Mouse (Mus musculus): ENCODE measurements around the gene Chrm3. TPM values are rescaled to one million over a fixed set of nuclear protein-coding genes. Genes with fewer than 3 reads are reported as not detected.

The Chrm3 gene
- polyA plus RNA-seq, 1 experiment = 2.6 TPM

DNA sequence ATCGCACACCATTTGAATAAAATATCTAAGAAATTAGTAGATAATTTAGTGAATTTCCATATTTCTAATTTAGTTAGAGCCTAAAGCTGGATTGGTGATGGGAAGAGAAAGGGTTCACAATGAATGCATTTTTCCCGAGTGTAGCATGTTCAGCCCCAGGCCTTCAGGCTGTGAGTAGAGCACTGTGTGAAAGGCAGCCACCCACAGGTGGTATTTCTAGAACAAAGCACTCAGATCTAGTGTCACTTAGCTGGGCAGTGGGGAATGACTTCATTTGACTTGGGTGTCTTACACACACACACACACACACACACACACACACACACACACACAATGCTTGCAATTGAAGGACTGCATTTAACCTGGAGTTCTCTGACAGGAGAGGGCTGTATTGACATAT, 337.5 kb downstream of the Chrm3 start:
- Histone ChIP-seq H3K4me1 (ENCODE audit: control insufficient read depth, insufficient read depth, insufficient read length, low read length) (no peaks in the 10 kb centered on the region), H3K36me3 (ENCODE audit: control insufficient read depth, insufficient read depth, low read length) (no peaks in the 10 kb centered on the region), H3K27me3 (ENCODE audit: control insufficient read depth, insufficient read depth, low read length) (no peaks in the 10 kb centered on the region), H3K4me3 (ENCODE audit: low read depth, low read length) (no peak overlapping the region), H3K27ac (ENCODE audit: insufficient read depth, low read depth, low read length) (no peak overlapping the region)
- 84% methylated on average over 2 of the region's 2 CpGs for WGBS
- TF ChIP-seq CTCF (IDR thresholded peaks at IDR 0.05; ENCODE audit: extremely low read depth, insufficient read length, insufficient replicate concordance, low read depth, low read length) (no peak), POLR2A (IDR thresholded peaks at IDR 0.05; ENCODE audit: low read depth, low read length) (no peak)

DNA sequence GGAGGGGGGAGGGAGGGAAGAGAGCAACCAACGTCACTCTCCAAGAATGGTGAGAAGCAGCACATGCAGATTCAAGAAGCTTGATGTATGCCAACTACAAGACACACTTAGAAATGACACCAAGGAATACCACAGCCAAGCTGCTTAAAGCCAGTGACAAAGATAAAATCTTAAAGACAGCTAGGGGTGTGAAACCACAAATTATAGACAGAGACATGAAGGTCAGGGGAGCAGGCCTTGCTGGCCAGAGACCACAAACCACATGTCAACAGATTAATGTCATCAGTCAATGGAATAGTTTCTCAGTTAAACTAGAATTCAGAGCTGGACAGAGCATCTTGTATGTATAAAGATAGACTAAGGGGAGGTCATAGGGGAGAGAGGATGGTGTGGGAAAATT, 341.4 kb downstream of the Chrm3 start:
- no peaks in the 10 kb centered on the region for H3K36me3 ChIP-seq (ENCODE audit: control insufficient read depth, insufficient read depth, low read length)
- 59% methylated on average over 1 of the region's 1 CpGs for WGBS
- TF ChIP-seq CTCF (IDR thresholded peaks at IDR 0.05; ENCODE audit: extremely low read depth, insufficient read length, insufficient replicate concordance, low read depth, low read length) (no peak), POLR2A (IDR thresholded peaks at IDR 0.05; ENCODE audit: low read depth, low read length) (no peak)
- no peaks in the 10 kb centered on the region for H3K27me3 ChIP-seq (ENCODE audit: control insufficient read depth, insufficient read depth, low read length)
- no peak overlapping the region for H3K4me3 ChIP-seq (ENCODE audit: low read depth, low read length)
- H3K4me1 ChIP-seq (ENCODE audit: control insufficient read depth, insufficient read depth, insufficient read length, low read length) = no peaks in the 10 kb centered on the region
- H3K27ac ChIP-seq (ENCODE audit: insufficient read depth, low read depth, low read length) = no peak overlapping the region

DNA sequence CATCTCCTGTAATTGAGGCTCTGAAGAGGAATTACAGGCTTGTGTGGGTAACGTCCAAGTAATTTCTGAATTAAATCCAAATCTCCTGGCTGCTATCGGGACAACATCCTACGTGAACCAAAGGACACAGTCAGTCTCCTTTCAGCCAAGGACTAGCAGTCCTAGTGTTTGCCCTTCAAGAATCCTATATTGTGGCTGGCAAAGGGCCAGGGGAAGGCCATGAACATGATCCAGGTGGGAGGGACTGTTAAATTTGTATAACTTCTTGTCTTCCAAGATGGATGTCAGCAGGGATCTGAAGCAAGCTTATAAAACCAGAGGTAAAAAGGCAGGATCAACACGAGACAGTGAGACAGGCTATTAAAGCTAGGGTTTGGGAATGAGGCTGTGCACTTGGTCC, 357.7 kb downstream of the Chrm3 start:
- 67% methylated on average over 4 of the region's 4 CpGs for WGBS
- Histone ChIP-seq H3K36me3 (ENCODE audit: control insufficient read depth, insufficient read depth, low read length) (no peaks in the 10 kb centered on the region), H3K27me3 (ENCODE audit: control insufficient read depth, insufficient read depth, low read length) (no peaks in the 10 kb centered on the region), H3K27ac (ENCODE audit: insufficient read depth, low read depth, low read length) (no peak overlapping the region), H3K4me3 (ENCODE audit: low read depth, low read length) (no peak overlapping the region), H3K4me1 (ENCODE audit: control insufficient read depth, insufficient read depth, insufficient read length, low read length) (no peaks in the 10 kb centered on the region)
- no peak for TF ChIP-seq CTCF (IDR thresholded peaks at IDR 0.05; ENCODE audit: extremely low read depth, insufficient read length, insufficient replicate concordance, low read depth, low read length)
- TF ChIP-seq POLR2A (IDR thresholded peaks at IDR 0.05; ENCODE audit: low read depth, low read length) = no peak

DNA sequence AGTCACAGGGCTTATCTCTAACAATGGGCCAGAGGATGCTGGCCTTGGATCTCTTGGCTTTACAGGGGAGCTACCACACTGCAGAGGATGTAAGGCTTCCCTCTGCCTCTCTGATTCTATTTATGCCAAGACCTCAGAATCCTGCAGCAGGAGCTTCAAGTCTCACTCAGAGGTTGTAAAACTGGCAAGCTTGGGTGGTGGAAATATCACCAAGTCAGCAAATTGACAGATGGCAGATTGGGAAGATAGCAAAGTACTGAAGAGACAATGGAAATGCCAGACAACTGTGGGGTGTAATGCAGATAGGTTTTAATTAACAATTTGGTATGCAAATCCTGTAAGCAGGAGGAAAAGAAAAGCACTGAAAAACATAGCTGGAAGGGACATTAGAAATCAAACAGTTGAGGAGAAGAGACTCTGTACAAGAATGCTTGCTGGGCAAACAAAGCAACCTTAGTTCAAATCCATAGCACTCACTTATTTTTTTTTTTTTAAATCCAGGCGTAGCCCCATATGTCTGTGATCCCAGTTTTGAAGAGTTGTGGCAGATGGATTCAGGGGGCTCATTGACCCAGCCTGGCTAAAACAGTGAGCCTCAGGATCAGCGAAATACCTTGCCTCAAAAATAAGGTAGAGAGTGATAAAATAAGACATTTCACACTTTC, 362.9 kb downstream of the Chrm3 start:
- no peak overlapping the region for H3K4me3 ChIP-seq (ENCODE audit: low read depth, low read length)
- no peaks in the 10 kb centered on the region for H3K27me3 ChIP-seq (ENCODE audit: control insufficient read depth, insufficient read depth, low read length)
- no peaks in the 10 kb centered on the region for H3K36me3 ChIP-seq (ENCODE audit: control insufficient read depth, insufficient read depth, low read length)
- H3K27ac ChIP-seq (ENCODE audit: insufficient read depth, low read depth, low read length) = no peak overlapping the region
- TF ChIP-seq POLR2A (IDR thresholded peaks at IDR 0.05; ENCODE audit: low read depth, low read length) (no peak), CTCF (IDR thresholded peaks at IDR 0.05; ENCODE audit: extremely low read depth, insufficient read length, insufficient replicate concordance, low read depth, low read length) (no peak)
- no peaks in the 10 kb centered on the region for H3K4me1 ChIP-seq (ENCODE audit: control insufficient read depth, insufficient read depth, insufficient read length, low read length)
- 90% methylated on average over 2 of the region's 2 CpGs for WGBS

DNA sequence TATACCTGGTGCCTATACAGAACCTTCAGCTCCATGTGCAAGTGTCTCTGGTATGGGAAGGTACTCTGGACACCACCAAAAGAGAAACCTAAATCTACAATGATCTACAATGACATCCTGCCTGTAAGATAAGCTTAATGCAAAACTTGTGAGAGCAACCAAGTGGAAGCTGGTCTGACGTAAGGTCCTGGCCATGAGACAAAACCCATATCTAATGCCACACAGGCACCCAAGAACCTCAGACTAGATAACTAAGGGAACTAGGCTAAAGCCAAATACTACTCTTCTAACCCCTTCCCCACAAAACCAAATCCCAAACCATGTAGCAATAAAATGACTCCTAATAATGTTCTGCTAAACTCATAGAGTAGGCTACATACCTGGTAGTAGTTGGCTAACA, 364.8 kb downstream of the Chrm3 start:
- 92% methylated on average over 1 of the region's 1 CpGs for WGBS
- Histone ChIP-seq H3K4me3 (ENCODE audit: low read depth, low read length) (no peak overlapping the region), H3K4me1 (ENCODE audit: control insufficient read depth, insufficient read depth, insufficient read length, low read length) (no peaks in the 10 kb centered on the region), H3K36me3 (ENCODE audit: control insufficient read depth, insufficient read depth, low read length) (no peaks in the 10 kb centered on the region), H3K27me3 (ENCODE audit: control insufficient read depth, insufficient read depth, low read length) (no peaks in the 10 kb centered on the region), H3K27ac (ENCODE audit: insufficient read depth, low read depth, low read length) (no peak overlapping the region)
- TF ChIP-seq POLR2A (IDR thresholded peaks at IDR 0.05; ENCODE audit: low read depth, low read length) (no peak), CTCF (IDR thresholded peaks at IDR 0.05; ENCODE audit: extremely low read depth, insufficient read length, insufficient replicate concordance, low read depth, low read length) (no peak)

DNA sequence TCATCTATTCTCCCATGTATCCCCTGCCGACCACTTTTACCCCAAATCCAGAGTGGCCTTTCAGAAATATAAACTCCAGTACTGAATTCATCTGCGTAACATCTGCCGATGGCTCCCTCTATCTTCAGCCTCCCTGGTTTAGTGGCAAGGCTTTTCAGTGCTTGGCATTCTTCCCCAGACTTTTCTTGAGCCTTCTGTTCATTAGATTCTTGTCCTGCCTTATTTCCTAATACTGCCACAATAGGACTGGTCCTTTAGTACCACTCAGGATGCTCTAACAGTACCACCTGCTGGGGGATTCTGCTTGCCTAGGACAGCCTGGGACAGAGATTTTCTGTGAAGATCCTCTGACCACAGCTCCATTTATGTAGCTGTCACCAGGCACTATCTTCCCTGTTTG, 367.1 kb downstream of the Chrm3 start:
- Histone ChIP-seq H3K4me1 (ENCODE audit: control insufficient read depth, insufficient read depth, insufficient read length, low read length) (no peaks in the 10 kb centered on the region), H3K27ac (ENCODE audit: insufficient read depth, low read depth, low read length) (no peak overlapping the region), H3K36me3 (ENCODE audit: control insufficient read depth, insufficient read depth, low read length) (no peaks in the 10 kb centered on the region), H3K4me3 (ENCODE audit: low read depth, low read length) (no peak overlapping the region), H3K27me3 (ENCODE audit: control insufficient read depth, insufficient read depth, low read length) (no peaks in the 10 kb centered on the region)
- TF ChIP-seq POLR2A (IDR thresholded peaks at IDR 0.05; ENCODE audit: low read depth, low read length) = no peak
- TF ChIP-seq CTCF (IDR thresholded peaks at IDR 0.05; ENCODE audit: extremely low read depth, insufficient read length, insufficient replicate concordance, low read depth, low read length) = no peak
- WGBS = 90% methylated on average over 3 of the region's 3 CpGs

DNA sequence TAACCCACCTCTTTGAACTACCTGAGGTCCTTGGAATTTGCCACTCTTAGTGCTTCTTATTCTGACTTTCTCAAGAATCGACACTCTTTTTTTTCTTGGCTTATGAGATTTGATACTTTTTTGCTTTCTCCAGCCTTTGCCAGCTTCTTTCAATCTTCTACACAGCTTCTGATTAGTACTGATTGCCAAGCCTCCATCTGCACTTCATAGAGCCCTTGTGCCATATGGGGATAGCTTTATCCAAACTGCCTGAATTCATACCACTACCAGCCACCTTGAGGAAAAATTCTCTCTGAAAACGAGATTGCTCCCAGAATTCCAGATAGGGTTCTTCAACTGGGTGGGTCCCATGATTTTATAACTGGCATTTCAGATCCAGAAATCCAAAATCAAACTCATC, 368.0 kb downstream of the Chrm3 start:
- Histone ChIP-seq H3K27ac (ENCODE audit: insufficient read depth, low read depth, low read length) (no peak overlapping the region), H3K27me3 (ENCODE audit: control insufficient read depth, insufficient read depth, low read length) (no peaks in the 10 kb centered on the region), H3K4me3 (ENCODE audit: low read depth, low read length) (no peak overlapping the region), H3K4me1 (ENCODE audit: control insufficient read depth, insufficient read depth, insufficient read length, low read length) (no peaks in the 10 kb centered on the region), H3K36me3 (ENCODE audit: control insufficient read depth, insufficient read depth, low read length) (no peaks in the 10 kb centered on the region)
- WGBS = 64% methylated on average over 2 of the region's 2 CpGs
- TF ChIP-seq CTCF (IDR thresholded peaks at IDR 0.05; ENCODE audit: extremely low read depth, insufficient read length, insufficient replicate concordance, low read depth, low read length) = no peak
- TF ChIP-seq POLR2A (IDR thresholded peaks at IDR 0.05; ENCODE audit: low read depth, low read length) = no peak

Measured in small intestine, adult 2 months (tissue).